Mouse (Mus musculus): ENCODE measurements around the gene Klhl7. TPM values are rescaled to one million over a fixed set of nuclear protein-coding genes. Genes with fewer than 3 reads are reported as not detected.

The Klhl7 gene
- polyA plus RNA-seq, 1 experiment from 2014 or later, result 52.3 TPM

DNA sequence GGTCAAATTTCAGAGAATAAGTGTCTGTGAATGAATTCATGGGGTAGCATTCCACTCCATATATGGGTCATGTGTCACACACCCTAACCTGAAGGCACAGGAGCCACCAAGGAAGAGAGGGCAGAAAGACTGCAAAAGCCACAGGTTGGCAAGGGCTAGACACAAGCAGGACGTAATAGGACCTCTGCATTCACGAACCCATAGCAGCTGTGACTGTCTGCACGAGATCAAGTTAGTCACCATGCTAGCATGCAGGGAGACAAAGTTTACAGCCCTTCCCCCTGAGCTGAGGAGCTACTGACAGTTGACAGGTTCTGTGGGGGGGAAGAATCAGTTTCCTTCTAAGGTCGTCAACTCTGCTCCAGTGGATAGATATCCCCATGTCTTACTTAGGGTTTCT, 36.9 kb upstream of the Klhl7 start:
- no peak for ATAC-seq (ENCODE audit: insufficient read depth, low FRiP score)
- H3K36me3 ChIP-seq (ENCODE audit: control insufficient read depth, insufficient read depth, low read length), result no peaks in the 10 kb centered on the region
- WGBS, result 72% methylated on average over 4 of the region's 4 CpGs

DNA sequence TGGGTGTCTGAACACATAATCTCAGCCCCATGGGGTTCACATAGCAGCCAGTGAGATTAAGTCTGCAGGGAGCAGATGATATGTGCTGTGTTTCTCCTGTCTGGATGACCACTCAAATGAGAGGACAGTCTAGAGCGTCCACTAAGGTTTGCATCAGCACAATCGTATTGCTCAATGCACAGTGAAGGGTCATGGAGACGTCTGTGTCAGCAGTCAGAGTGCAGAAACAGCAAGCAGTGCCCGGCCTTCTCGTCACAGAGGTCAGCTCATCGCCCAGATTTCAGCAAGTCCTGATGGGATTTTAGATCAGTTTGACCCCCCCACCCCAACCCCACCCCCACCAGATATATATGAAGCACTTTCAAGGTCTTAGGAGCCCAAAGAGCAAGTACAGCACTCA, 31.4 kb upstream of the Klhl7 start:
- Histone ChIP-seq H3K27ac (ENCODE audit: low read length) (no peak overlapping the region), H3K36me3 (ENCODE audit: control insufficient read depth, insufficient read depth, low read length) (no peaks in the 10 kb centered on the region), H3K4me2 (ENCODE audit: low read depth, low read length) (no peak overlapping the region), H3K4me3 (replicated peaks; ENCODE audit: low read length) (no peak overlapping the region), H3K9me3 (replicated peaks; ENCODE audit: control insufficient read depth, low read length) (no peaks in the 10 kb centered on the region), H3K4me1 (ENCODE audit: control insufficient read depth, insufficient read depth, low read length) (no peaks in the 10 kb centered on the region), H3K9ac (ENCODE audit: low read length) (no peak overlapping the region), H3K27me3 (ENCODE audit: control insufficient read depth, insufficient read depth, low read length) (no peaks in the 10 kb centered on the region)
- 79% methylated on average over 6 of the region's 6 CpGs for WGBS
- ATAC-seq (ENCODE audit: insufficient read depth, low FRiP score), result no peak

More for the DNA sequence above, 36.9 kb upstream of the Klhl7 start:
- H3K9ac ChIP-seq (ENCODE audit: low read length), result no peak overlapping the region
- no peak overlapping the region for H3K4me2 ChIP-seq (ENCODE audit: low read depth, low read length)
- no peaks in the 10 kb centered on the region for H3K27me3 ChIP-seq (ENCODE audit: control insufficient read depth, insufficient read depth, low read length)
- H3K4me3 ChIP-seq (replicated peaks; ENCODE audit: low read length), result no peak overlapping the region
- no peaks in the 10 kb centered on the region for H3K4me1 ChIP-seq (ENCODE audit: control insufficient read depth, insufficient read depth, low read length)
- no peaks in the 10 kb centered on the region for H3K9me3 ChIP-seq (replicated peaks; ENCODE audit: control insufficient read depth, low read length)
- H3K27ac ChIP-seq (ENCODE audit: low read length), result no peak overlapping the region

DNA sequence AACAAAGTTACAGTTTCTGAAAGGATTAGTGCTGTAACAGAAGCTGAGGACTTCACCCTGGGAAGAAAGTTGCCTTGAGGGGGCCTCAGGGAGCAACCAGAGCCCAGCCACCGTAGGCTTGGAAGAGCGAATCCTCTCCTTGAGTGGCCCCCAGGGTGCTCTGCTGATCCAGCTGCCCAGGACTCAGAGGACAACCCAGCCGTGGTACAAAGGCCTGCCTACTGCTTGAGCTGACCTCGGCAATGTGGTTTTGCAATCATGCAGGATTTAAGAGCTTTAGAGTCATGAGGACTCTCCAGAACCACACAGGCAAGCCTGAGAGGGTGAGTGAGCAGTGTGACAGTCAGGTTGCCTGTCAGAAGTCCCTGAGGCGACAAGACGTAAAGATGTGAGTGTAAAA, 28.4 kb upstream of the Klhl7 start:
- no peak for ATAC-seq (ENCODE audit: insufficient read depth, low FRiP score)
- no peak overlapping the region for H3K27ac ChIP-seq (ENCODE audit: low read length)
- no peaks in the 10 kb centered on the region for H3K36me3 ChIP-seq (ENCODE audit: control insufficient read depth, insufficient read depth, low read length)
- no peak overlapping the region for H3K9ac ChIP-seq (ENCODE audit: low read length)
- H3K4me2 ChIP-seq (ENCODE audit: low read depth, low read length), result no peak overlapping the region
- 66% methylated on average over 6 of the region's 6 CpGs for WGBS
- no peak overlapping the region for H3K4me3 ChIP-seq (replicated peaks; ENCODE audit: low read length)
- no peaks in the 10 kb centered on the region for H3K9me3 ChIP-seq (replicated peaks; ENCODE audit: control insufficient read depth, low read length)
- no peaks in the 10 kb centered on the region for H3K4me1 ChIP-seq (ENCODE audit: control insufficient read depth, insufficient read depth, low read length)
- H3K27me3 ChIP-seq (ENCODE audit: control insufficient read depth, insufficient read depth, low read length), result no peaks in the 10 kb centered on the region

DNA sequence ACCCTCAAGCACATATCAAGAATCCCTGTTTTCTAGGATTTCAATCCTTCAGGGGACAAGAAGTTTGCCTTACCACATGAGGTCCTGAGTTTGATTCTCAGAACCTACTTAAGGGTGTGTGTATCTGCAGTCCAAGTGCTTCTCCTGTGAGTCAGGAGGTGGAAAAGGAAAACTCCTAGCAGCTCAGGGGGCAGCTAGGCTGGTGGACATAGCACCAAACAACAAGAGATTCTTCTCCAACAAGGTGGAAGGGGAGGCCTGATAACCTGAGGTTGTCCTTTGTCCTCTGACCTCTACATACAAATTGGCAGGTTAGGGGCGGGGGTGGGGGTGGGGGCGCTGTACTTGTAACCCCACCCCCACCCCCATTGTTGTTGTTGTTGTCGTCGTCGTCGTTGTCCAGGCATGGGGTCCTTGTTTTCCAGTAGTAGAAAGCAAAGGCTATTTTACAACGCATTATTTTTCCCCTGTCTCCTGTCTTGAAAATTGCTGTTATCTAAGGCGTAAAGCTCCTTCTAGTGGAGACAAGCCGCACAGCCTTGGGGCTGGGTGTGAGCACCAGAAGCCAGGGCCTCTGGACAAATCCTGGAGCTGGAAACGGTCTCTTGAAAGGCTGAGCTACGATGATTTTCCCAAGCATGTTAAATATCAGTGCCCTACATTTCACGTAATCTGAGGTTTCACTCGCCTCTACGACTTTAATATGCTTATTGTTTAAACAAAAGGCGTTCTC, 23.3 kb upstream of the Klhl7 start:
- Histone ChIP-seq H3K27ac (ENCODE audit: low read length) (no peak overlapping the region), H3K27me3 (ENCODE audit: control insufficient read depth, insufficient read depth, low read length) (no peaks in the 10 kb centered on the region), H3K4me1 (ENCODE audit: control insufficient read depth, insufficient read depth, low read length) (no peaks in the 10 kb centered on the region), H3K4me3 (replicated peaks; ENCODE audit: low read length) (peak overlapping the region; percentile 37), H3K36me3 (ENCODE audit: control insufficient read depth, insufficient read depth, low read length) (no peaks in the 10 kb centered on the region), H3K4me2 (ENCODE audit: low read depth, low read length) (peak overlapping the region; percentile 42), H3K9me3 (replicated peaks; ENCODE audit: control insufficient read depth, low read length) (no peaks in the 10 kb centered on the region), H3K9ac (ENCODE audit: low read length) (peak overlapping the region; percentile 61)
- ATAC-seq (ENCODE audit: insufficient read depth, low FRiP score), result peak; percentile 83; the same call in 1 of the 2 replicates
- under 1% methylated on average over 14 of the region's 15 CpGs for WGBS

DNA sequence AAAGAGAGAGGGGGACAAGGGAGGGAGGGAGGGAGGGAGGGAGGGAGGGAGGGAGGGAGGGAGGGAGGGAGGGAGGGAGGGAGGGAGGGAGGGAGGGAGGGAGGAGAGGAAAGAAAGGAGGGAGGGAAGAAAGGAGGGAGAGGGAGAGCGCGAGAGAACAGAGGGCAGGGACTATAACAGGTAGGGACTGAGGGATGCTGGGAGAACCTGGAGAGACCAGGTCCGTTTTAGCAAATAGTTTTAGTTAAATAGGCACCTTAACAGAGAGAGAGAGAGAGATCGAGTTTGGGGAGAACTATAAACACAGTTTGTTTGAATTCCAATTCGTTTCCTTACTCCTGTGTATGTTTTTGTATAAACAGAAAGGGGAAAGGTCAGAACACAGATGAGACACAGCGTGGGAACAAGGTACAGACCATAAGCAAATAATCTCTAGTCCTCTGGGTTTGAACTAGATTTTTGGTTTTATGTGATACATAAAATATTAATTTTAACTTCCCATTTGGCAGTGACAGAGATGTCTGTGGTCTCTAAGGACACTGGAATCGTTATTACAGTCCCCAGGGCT, 22.6 kb upstream of the Klhl7 start:
- H3K4me2 ChIP-seq (ENCODE audit: low read depth, low read length), result peak overlapping the region; percentile 42
- H3K27me3 ChIP-seq (ENCODE audit: control insufficient read depth, insufficient read depth, low read length), result no peaks in the 10 kb centered on the region
- no peaks in the 10 kb centered on the region for H3K36me3 ChIP-seq (ENCODE audit: control insufficient read depth, insufficient read depth, low read length)
- peak overlapping the region; percentile 61; the same call in 1 of the 2 replicates for H3K9ac ChIP-seq (ENCODE audit: low read length)
- H3K9me3 ChIP-seq (replicated peaks; ENCODE audit: control insufficient read depth, low read length), result no peaks in the 10 kb centered on the region
- WGBS, result 9% methylated on average over 7 of the region's 7 CpGs
- no peak for ATAC-seq (ENCODE audit: insufficient read depth, low FRiP score)
- H3K27ac ChIP-seq (ENCODE audit: low read length), result no peak overlapping the region
- H3K4me3 ChIP-seq (replicated peaks; ENCODE audit: low read length), result peak overlapping the region; percentile 37
- H3K4me1 ChIP-seq (ENCODE audit: control insufficient read depth, insufficient read depth, low read length), result no peaks in the 10 kb centered on the region

DNA sequence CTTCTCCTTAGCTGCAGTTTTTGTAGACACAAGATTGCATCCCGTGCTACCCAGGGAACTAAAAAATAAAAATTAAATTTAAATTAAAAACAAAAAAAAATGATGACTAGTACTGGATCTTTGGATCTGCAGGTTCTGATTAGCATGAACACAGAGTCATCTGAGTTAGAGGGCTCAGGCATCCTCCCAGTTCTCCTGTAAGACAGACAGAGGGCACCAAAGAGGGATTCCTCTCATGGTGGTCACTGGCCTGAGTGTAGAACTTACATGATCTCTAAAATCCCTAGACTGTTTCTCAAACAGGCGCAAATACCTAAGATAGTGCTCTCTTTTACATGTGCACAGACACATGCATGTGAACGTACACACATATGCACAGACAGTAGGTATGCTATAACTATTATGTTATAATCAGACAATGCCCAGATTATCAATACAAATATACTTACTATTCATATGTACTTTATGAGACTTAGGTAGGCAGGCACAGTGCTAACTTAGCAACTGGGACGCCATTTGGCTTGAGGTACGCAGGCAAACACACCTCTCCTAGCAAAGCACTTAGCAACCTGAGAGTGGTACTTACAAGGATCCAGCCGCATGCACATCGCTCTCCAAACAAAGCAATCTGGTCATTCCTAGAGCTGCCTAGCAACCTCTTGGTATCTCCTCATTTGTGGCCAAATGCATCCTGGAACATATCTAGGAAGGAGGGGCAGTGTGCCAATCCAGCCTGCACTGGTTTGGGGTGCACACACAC, 21.8 kb upstream of the Klhl7 start:
- Histone ChIP-seq H3K9me3 (replicated peaks; ENCODE audit: control insufficient read depth, low read length) (no peaks in the 10 kb centered on the region), H3K27ac (ENCODE audit: low read length) (no peak overlapping the region), H3K4me2 (ENCODE audit: low read depth, low read length) (no peak overlapping the region), H3K4me1 (ENCODE audit: control insufficient read depth, insufficient read depth, low read length) (no peaks in the 10 kb centered on the region), H3K36me3 (ENCODE audit: control insufficient read depth, insufficient read depth, low read length) (no peaks in the 10 kb centered on the region), H3K4me3 (replicated peaks; ENCODE audit: low read length) (no peak overlapping the region), H3K27me3 (ENCODE audit: control insufficient read depth, insufficient read depth, low read length) (no peaks in the 10 kb centered on the region), H3K9ac (ENCODE audit: low read length) (no peak overlapping the region)
- no peak for ATAC-seq (ENCODE audit: insufficient read depth, low FRiP score)
- WGBS, result 63% methylated on average over 7 of the region's 7 CpGs

DNA sequence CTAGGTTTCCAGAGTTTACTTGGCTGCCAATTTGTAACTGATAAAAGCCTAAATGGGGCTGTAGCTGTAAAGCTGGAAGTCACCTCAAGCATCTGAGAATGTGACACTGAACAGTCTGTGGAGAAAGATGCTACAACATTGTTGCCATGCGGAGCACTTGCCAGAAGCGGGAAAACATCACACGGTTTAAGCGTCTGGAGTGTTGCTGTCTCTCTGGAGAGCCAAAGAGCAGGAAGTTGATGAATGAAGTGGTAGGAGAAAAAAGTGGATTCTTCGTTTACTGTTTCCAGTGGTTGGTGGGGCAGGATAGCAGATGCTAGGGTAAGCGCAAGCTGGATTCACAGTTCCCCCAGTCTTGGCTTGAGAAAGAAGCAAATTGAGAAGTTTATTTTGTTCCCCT, 19.6 kb upstream of the Klhl7 start:
- H3K4me2 ChIP-seq (ENCODE audit: low read depth, low read length), result no peak overlapping the region
- no peaks in the 10 kb centered on the region for H3K27me3 ChIP-seq (ENCODE audit: control insufficient read depth, insufficient read depth, low read length)
- H3K9ac ChIP-seq (ENCODE audit: low read length), result no peak overlapping the region
- no peaks in the 10 kb centered on the region for H3K36me3 ChIP-seq (ENCODE audit: control insufficient read depth, insufficient read depth, low read length)
- H3K4me1 ChIP-seq (ENCODE audit: control insufficient read depth, insufficient read depth, low read length), result no peaks in the 10 kb centered on the region
- no peak for ATAC-seq (ENCODE audit: insufficient read depth, low FRiP score)
- H3K4me3 ChIP-seq (replicated peaks; ENCODE audit: low read length), result no peak overlapping the region
- H3K27ac ChIP-seq (ENCODE audit: low read length), result no peak overlapping the region
- WGBS, result 57% methylated on average over 6 of the region's 6 CpGs
- H3K9me3 ChIP-seq (replicated peaks; ENCODE audit: control insufficient read depth, low read length), result no peaks in the 10 kb centered on the region

DNA sequence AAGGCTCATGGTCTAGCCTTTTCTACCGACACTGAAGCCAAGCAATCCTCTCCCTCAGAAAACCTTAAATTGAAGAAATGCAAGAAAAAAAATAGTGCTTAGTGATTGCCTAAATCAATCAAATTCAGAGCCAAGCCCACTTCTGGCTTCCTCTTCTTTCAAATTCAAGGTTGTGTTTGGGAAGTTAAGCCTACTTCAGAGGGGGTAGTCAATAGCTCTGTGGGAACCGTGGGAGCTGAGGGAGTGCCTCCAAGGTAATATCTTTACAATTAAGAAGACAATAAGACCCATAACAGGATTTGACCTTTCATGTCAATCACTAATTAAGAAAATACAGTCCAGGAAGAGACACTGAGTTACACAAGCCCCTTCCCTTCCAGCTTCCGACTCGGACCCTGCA, 15.6 kb upstream of the Klhl7 start:
- WGBS, result 81% methylated on average over 4 of the region's 4 CpGs
- Histone ChIP-seq H3K27ac (ENCODE audit: low read length) (no peak overlapping the region), H3K4me2 (ENCODE audit: low read depth, low read length) (no peak overlapping the region), H3K9me3 (replicated peaks; ENCODE audit: control insufficient read depth, low read length) (no peaks in the 10 kb centered on the region), H3K9ac (ENCODE audit: low read length) (no peak overlapping the region), H3K4me1 (ENCODE audit: control insufficient read depth, insufficient read depth, low read length) (no peaks in the 10 kb centered on the region), H3K27me3 (ENCODE audit: control insufficient read depth, insufficient read depth, low read length) (no peaks in the 10 kb centered on the region), H3K36me3 (ENCODE audit: control insufficient read depth, insufficient read depth, low read length) (no peaks in the 10 kb centered on the region), H3K4me3 (replicated peaks; ENCODE audit: low read length) (no peak overlapping the region)
- ATAC-seq (ENCODE audit: insufficient read depth, low FRiP score), result no peak

DNA sequence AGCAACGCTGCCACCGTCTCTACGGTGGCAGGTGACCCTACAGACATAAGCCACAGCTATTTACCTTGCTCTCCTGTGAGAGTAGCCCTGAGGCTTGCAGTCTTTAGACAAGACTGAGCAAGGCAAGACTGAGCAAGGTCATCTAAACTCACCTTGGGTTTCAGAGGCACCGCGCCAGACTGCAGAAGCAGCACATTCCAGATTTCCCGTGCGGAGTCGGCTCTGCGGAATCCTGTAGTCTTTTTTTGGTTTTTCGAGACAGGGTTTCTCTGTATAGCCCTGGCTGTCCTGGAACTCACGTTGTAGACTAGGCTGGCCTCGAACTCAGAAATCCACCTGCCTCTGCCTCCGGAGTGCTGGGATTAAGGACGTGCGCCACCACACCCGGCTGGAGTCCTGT, 14.2 kb upstream of the Klhl7 start:
- 86% methylated on average over 16 of the region's 16 CpGs for WGBS
- Histone ChIP-seq H3K27ac (ENCODE audit: low read length) (no peak overlapping the region), H3K27me3 (ENCODE audit: control insufficient read depth, insufficient read depth, low read length) (no peaks in the 10 kb centered on the region), H3K4me1 (ENCODE audit: control insufficient read depth, insufficient read depth, low read length) (no peaks in the 10 kb centered on the region), H3K36me3 (ENCODE audit: control insufficient read depth, insufficient read depth, low read length) (no peaks in the 10 kb centered on the region), H3K4me2 (ENCODE audit: low read depth, low read length) (no peak overlapping the region), H3K4me3 (replicated peaks; ENCODE audit: low read length) (no peak overlapping the region), H3K9ac (ENCODE audit: low read length) (no peak overlapping the region), H3K9me3 (replicated peaks; ENCODE audit: control insufficient read depth, low read length) (no peaks in the 10 kb centered on the region)
- no peak for ATAC-seq (ENCODE audit: insufficient read depth, low FRiP score)

Data from stomach, embryonic 16.5 days (tissue).